8 mouse cellular contexts compared by ENCODE assay signal in genomic region chr14:21501048-21501657, GRCm38 (mm10). TPM values are rescaled to one million over a fixed set of nuclear protein-coding genes. Genes with fewer than 3 reads are reported as not detected.
DNase-seq lines count a peak whose midpoint lies in the region; ATAC-seq and TF ChIP-seq lines count a peak whose summit lies in the region.

No protein-coding gene starts in this region.

- H3K4me3 ChIP-seq in forebrain, embryonic 12.5 days (replicated peaks): peak overlapping the region; percentile 76
- peak overlapping the region; percentile 93 for H3K4me3 ChIP-seq in hindbrain, embryonic 15.5 days
- peak overlapping the region; percentile 54 to 96 for H3K4me3 ChIP-seq in liver, embryonic 14.5 days (ENCODE audit: insufficient read depth in 1 of 2, low read depth in 2 of 2, low read length in 2 of 2)

- H3K27me3 ChIP-seq in forebrain, embryonic 12.5 days: no peaks in the 10 kb centered on the region
- no peaks in the 10 kb centered on the region for H3K27me3 ChIP-seq in hindbrain, embryonic 15.5 days
- H3K27me3 ChIP-seq in liver, embryonic 14.5 days (ENCODE audit: control insufficient read depth, insufficient read depth, low read length): peaks cover 4% of the 10 kb centered on the region

- H3K4me1 ChIP-seq in forebrain, embryonic 12.5 days: peaks cover 46% of the 10 kb centered on the region
- H3K4me1 ChIP-seq in hindbrain, embryonic 15.5 days (replicated peaks): peaks cover 31% of the 10 kb centered on the region
- peaks cover 5 to 21% of the 10 kb centered on the region in 2 experiments for H3K4me1 ChIP-seq in liver, embryonic 14.5 days (replicated peaks; ENCODE audit: control insufficient read depth in 2 of 2, insufficient read depth in 2 of 2, low read length in 1 of 2)

- TF ChIP-seq POLR2A in brain, embryonic 14.5 days (IDR thresholded peaks at IDR 0.05; ENCODE audit: borderline replicate concordance, extremely low read depth, insufficient read depth, insufficient read length, poor library complexity, severe bottlenecking): no peak

- no peak for TF ChIP-seq CTCF in brain, embryonic 14.5 days (IDR thresholded peaks at IDR 0.05; ENCODE audit: borderline replicate concordance, extremely low read depth, insufficient read depth, insufficient read length)
- TF ChIP-seq CTCF in liver, embryonic 14.5 days (IDR thresholded peaks at IDR 0.05; ENCODE audit: low read depth): 0 out of 2 replicates have a peak, but pooled peaks have one; percentile 1

- TF ChIP-seq EP300 in liver, embryonic 14.5 days (IDR thresholded peaks at IDR 0.05; ENCODE audit: low read depth): no peak

- H3K4me2 ChIP-seq in forebrain, embryonic 12.5 days: peak overlapping the region; percentile 61
- H3K4me2 ChIP-seq in hindbrain, embryonic 15.5 days: peak overlapping the region; percentile 63
- peak overlapping the region; percentile 100 for H3K4me2 ChIP-seq in liver, embryonic 14.5 days (ENCODE audit: low read depth)

- peaks cover 5% of the 10 kb centered on the region for H3K36me3 ChIP-seq in forebrain, embryonic 12.5 days (replicated peaks)
- H3K36me3 ChIP-seq in hindbrain, embryonic 15.5 days: no peaks in the 10 kb centered on the region
- H3K36me3 ChIP-seq in liver, embryonic 14.5 days (replicated peaks; ENCODE audit: control insufficient read depth, insufficient read depth, low read depth): no peaks in the 10 kb centered on the region

- H3K9me3 ChIP-seq in forebrain, embryonic 12.5 days: no peaks in the 10 kb centered on the region
- H3K9me3 ChIP-seq in hindbrain, embryonic 15.5 days: no peaks in the 10 kb centered on the region
- H3K9me3 ChIP-seq in liver, embryonic 14.5 days (ENCODE audit: control insufficient read depth, low read length): no peaks in the 10 kb centered on the region

- peak overlapping the region; percentile 70 for H3K9ac ChIP-seq in forebrain, embryonic 12.5 days
- H3K9ac ChIP-seq in hindbrain, embryonic 15.5 days: peak overlapping the region; percentile 77
- peak overlapping the region; percentile 81 for H3K9ac ChIP-seq in liver, embryonic 14.5 days (replicated peaks)

- ATAC-seq in forebrain, embryonic 12.5 days (ENCODE audit: low FRiP score): peak; percentile 22
- ATAC-seq in hindbrain, embryonic 15.5 days (ENCODE audit: low FRiP score, low read depth): peak; percentile 2; the same call in 1 of the 2 replicates
- ATAC-seq in liver, embryonic 14.5 days (ENCODE audit: insufficient read depth): peak; percentile 51

- WGBS in forebrain, embryonic 12.5 days: 1% methylated on average over 38 of the region's 38 CpGs
- whole genome bisulfite sequencing in hindbrain, embryonic 15.5 days: 1% methylated on average over 37 of the region's 38 CpGs
- under 1% methylated on average over 37 of the region's 38 CpGs for WGBS in liver, embryonic 14.5 days (ENCODE audit: insufficient replicate concordance)

- peak overlapping the region; percentile 98 for H3K27ac ChIP-seq in forebrain, embryonic 12.5 days
- peak overlapping the region; percentile 100 for H3K27ac ChIP-seq in hindbrain, embryonic 15.5 days (replicated peaks)
- peak overlapping the region; percentile 87 for H3K27ac ChIP-seq in liver, embryonic 14.5 days

- peak; percentile 86 to 90 for DNase-seq in heart, adult 18-20 months
- DNase-seq in heart, adult 11 months: no peak
- peak; percentile 94 for DNase-seq in brain, embryonic 14.5 days (ENCODE audit: low read depth)
- DNase-seq in liver, embryonic 14.5 days (ENCODE audit: low read depth in 3 of 3, low spot score in 3 of 3): peak; percentile 68 to 71 (median 68)
- DNase-seq in naive thymus-derived CD4-positive, alpha-beta T cell, adult 2 months (ENCODE audit: low read depth): peak; percentile 91
- DNase-seq in thymus, postnatal 0 days (ENCODE audit: low spot score): peak; percentile 90

RNA-seq across cellular contexts. Expression of gene Kat6b, which starts 19.9 kb away (rescaled TPM):
- total RNA-seq in heart, adult 18-20 months (2021): 10 to 100 TPM; 18.8 to 27.6 TPM
- 25.5 and 42.7 TPM in 2 replicates for polyA plus RNA-seq in brain, embryonic 14.5 days (2012; rRNA removed)
- 36.4 and 40.5 TPM in 2 replicates for polyA plus RNA-seq in forebrain, embryonic 12.5 days (2016; fragmentation: Nextera tagmentation; extraction: Ambion mirVana)
- 17.5 and 17.6 TPM in 2 replicates for polyA plus RNA-seq in hindbrain, embryonic 15.5 days (2015; fragmentation: Nextera tagmentation; extraction: Ambion mirVana)
- 1.3 and 1.4 TPM in 2 replicates for polyA plus RNA-seq in liver, embryonic 14.5 days (2012; rRNA removed)
- 0.93 and 1.4 TPM in 2 replicates for polyA plus RNA-seq in liver, embryonic 14.5 days (2014; fragmentation: Nextera tagmentation; extraction: Ambion mirVana)
- polyA plus RNA-seq in thymus, postnatal 0 days (2015; fragmentation: Nextera tagmentation; extraction: Ambion mirVana): 5.5 and 8.1 TPM in 2 replicates
